Mouse (Mus musculus) testis, postnatal 14 days (tissue): ENCODE measurements around the gene Gfra1.

Source experiments
- DNase-seq: peaks from one replicate; pipeline ENCODE4 v3.0.0; 2021; ENCODE audit warnings: low spot score

Gene Gfra1

GRCm38 (mm10) chr19:58251095-58251494 is 204.6 kb downstream of the Gfra1 start:
- no peak for DNase-seq

- peak; percentile 11 for DNase-seq
Observed at GRCm38 (mm10) chr19:58250237-58250636, 205.5 kb downstream of the Gfra1 start.

- no peak for DNase-seq
Observed at GRCm38 (mm10) chr19:58244148-58244547, 211.6 kb downstream of the Gfra1 start.

- DNase-seq = no peak
Observed at GRCm38 (mm10) chr19:58243604-58244003, 212.1 kb downstream of the Gfra1 start.

- DNase-seq = no peak
Observed at GRCm38 (mm10) chr19:58238325-58238724, 217.4 kb downstream of the Gfra1 start.

GRCm38 (mm10) chr19:58227725-58228124 is 228.0 kb downstream of the Gfra1 start:
- DNase-seq = no peak

GRCm38 (mm10) chr19:58226882-58227281 is 228.8 kb downstream of the Gfra1 start:
- DNase-seq = no peak

- DNase-seq = no peak
Observed at GRCm38 (mm10) chr19:58220061-58220831, 235.5 kb downstream of the Gfra1 start.

GRCm38 (mm10) chr19:58217591-58217990 is 238.1 kb downstream of the Gfra1 start:
- no peak for DNase-seq

- no peak for DNase-seq
Observed at GRCm38 (mm10) chr19:58206496-58207044, 249.1 kb downstream of the Gfra1 start.

GRCm38 (mm10) chr19:58205470-58205869 is 250.2 kb downstream of the Gfra1 start:
- no peak for DNase-seq

GRCm38 (mm10) chr19:58202627-58203026 is 253.1 kb downstream of the Gfra1 start:
- no peak for DNase-seq

- no peak for DNase-seq
Observed at GRCm38 (mm10) chr19:58199679-58200078, 256.0 kb downstream of the Gfra1 start.

GRCm38 (mm10) chr19:58193733-58194456 is 261.8 kb downstream of the Gfra1 start:
- DNase-seq = no peak

- DNase-seq = no peak
Observed at GRCm38 (mm10) chr19:58190947-58191346, 264.8 kb downstream of the Gfra1 start.

GRCm38 (mm10) chr19:58186558-58186957 is 269.2 kb downstream of the Gfra1 start:
- no peak for DNase-seq
